Mouse (Mus musculus): ENCODE measurements around the gene Sfi1. TPM values are rescaled to one million over a fixed set of nuclear protein-coding genes. Genes with fewer than 3 reads are reported as not detected.

Sfi1 gene
- 5.6 and 7.3 TPM in 2 replicates for polyA plus RNA-seq (2015; fragmentation: Nextera tagmentation; extraction: Ambion mirVana)

GRCm38 (mm10) chr11:3193363-3193762 is at the start of gene Sfi1:
Sfi1 (minus strand) TSS chr11:3193463.

GRCm38 (mm10) chr11:3202231-3202701 is 9.0 kb upstream of the Sfi1 start, which contains the start of gene Eif4enif1:
Eif4enif1 (plus strand) TSS chr11:3202392.

Other genes with a start within 250 kb of the Sfi1 start
- 20.0 and 21.0 TPM in 2 replicates for gene Eif4enif1, start 8.9 kb upstream of the Sfi1 start, polyA plus RNA-seq (2015; fragmentation: Nextera tagmentation; extraction: Ambion mirVana)
- gene Drg1, start 73.0 kb upstream of the Sfi1 start, polyA plus RNA-seq (2015; fragmentation: Nextera tagmentation; extraction: Ambion mirVana) = 123 and 126 TPM in 2 replicates
- 13.8 and 14.6 TPM in 2 replicates for gene Patz1, start 95.4 kb upstream of the Sfi1 start, polyA plus RNA-seq (2015; fragmentation: Nextera tagmentation; extraction: Ambion mirVana)
- 11.1 and 12.5 TPM in 2 replicates for gene Pik3ip1, start 136.9 kb upstream of the Sfi1 start, polyA plus RNA-seq (2015; fragmentation: Nextera tagmentation; extraction: Ambion mirVana)
- gene Limk2, start 215.7 kb upstream of the Sfi1 start, polyA plus RNA-seq (2015; fragmentation: Nextera tagmentation; extraction: Ambion mirVana) = 54.3 and 56.4 TPM in 2 replicates